Mouse (Mus musculus) heart, postnatal 4 days (tissue): ENCODE measurements around the gene Rnf180. TPM values are rescaled to one million over a fixed set of nuclear protein-coding genes. Genes with fewer than 3 reads are reported as not detected.

ENCODE experiments used
- DNase-seq: peaks from one replicate; pipeline ENCODE4 v3.0.0; 2021
- total RNA-seq, 2 experiments: library from RNA; stranded (reverse); gene quantifications; 2 replicates each; pipeline ENCODE4 v1.2.3; 2021

Rnf180 gene
- total RNA-seq, 2 experiments from 2014 or later = 2.0 to 2.3 TPM

DNA sequence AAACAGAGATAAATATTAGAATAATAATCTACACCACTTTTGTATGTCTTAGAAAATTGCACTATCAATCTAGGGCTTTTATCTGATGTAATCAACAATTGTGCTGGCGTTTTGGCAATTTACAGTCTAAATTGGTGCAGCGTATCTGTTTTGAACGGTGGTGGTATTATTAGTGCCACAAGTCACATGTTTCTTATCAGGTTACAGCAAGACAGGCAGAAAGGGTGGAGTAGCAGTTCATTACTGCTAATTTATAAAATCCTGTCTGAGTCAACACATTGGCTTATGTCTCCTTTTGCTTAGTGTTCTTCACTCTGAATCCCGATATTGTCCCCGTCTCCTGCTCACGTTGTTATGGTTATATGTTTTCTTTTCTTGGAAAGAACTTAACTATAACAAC is 164.5 kb downstream of the Rnf180 start:
- no peak for DNase-seq

DNA sequence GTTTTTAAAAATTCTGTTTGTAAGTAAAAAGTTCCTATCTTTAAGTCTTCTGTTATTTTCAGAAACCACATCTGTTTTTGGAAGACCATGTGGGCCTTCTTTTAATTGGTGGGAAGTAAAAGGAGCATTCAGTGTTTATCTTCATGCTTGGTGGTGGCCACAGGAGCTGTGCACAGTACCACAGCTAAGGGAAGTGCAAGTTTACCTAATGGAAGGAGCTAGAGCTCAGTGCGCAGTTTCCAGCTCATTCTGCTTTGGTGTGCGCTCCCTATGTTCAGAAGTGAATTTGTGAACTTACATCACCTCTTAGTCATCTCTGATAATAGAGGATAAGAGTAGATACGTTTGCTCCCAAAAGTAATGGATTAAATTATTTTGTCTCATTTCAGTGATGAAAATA is 172.5 kb downstream of the Rnf180 start:
- DNase-seq = no peak

DNA sequence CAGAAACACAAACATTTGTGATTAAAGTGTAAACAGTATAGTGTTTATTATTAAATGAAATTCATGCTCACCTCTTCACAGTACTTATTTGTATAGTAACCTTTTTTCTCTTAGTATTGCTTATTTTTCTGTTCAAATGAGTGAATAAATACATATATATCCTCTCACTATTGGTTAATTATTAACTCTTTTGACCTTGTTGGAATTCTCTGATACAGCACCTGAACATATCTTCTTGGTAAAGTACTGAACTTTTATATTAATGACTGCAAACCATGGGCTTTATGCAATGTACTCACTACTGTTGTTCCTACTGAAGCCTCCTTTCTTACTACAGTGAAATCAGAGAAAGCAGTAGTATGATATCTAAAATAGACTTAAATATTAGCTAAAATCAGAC is 173.0 kb downstream of the Rnf180 start:
- no peak for DNase-seq

DNA sequence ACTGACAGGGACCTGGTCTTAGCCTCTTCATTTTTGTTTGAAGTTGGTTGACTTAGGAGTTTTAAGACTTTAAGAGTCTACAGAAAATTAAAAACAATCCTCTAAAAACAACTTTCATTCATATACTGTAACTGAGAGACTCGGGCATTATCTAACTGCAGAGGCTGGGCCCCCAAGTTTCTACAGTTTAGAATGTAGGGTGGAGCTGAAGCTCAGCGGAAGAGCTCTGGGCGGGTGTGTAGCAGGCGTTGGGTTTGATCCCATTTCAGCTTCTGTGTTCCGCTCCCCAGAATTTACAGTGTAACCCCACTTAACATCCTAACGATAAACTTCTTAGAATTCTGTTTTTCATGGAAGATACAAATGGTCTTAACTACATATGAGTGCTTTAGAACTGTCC is 183.0 kb downstream of the Rnf180 start:
- no peak for DNase-seq

DNA sequence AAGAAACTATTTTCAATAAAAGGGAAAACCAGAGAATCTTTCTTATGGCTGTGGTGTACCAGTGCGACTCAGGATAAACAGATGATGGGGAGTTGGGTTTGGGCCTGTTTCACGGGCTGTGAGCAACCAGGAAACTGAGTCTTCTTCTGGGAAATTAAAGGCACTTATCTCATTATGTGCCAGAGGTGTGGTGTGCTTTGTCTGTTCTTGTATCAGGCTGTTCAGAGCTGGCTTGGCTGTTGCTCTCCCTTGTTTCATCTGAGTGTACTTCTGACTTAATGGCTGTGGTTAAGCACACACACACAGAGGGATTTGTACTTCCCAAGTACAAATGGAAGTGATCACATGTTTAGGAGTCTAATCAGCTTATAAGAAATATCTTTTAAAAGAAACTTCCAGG is 190.2 kb downstream of the Rnf180 start:
- no peak for DNase-seq

DNA sequence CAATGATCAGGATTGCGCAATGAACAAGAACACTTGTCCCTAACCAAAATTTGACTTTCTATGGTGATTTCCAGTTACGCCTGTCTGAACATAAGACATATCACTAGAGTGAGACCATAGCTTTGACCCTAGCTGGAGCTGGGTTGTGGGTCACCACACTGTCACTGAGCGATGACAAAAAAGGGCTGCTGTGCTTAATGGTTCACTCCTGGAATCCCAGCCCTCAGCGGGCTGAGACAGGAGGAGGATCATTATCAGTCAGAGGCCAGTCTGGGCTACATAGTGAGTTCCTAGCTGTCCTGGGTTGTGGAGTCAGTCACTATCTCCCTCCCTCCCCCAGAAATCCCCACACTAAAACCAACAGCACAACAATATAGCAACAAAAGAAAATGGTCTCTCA is 193.9 kb downstream of the Rnf180 start:
- no peak for DNase-seq

DNA sequence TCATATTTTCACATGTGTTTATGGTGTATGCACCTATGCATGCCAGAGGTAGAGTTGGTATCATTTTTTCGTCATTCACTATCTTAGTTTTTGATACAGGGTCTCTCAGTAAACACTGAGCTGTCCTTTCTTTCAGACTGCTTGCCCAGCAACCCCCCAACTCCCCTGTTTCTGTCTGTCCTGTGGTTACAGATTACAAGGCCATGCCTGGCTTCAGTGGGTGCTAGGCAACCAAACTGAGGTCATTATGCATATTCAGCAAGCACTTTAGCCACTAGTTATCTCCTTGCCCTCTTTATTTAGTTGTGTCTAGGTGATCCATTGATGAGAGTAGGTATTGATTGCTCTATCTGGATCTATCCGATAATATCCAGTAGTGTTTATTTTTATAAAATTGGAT is 198.3 kb downstream of the Rnf180 start:
- no peak for DNase-seq

DNA sequence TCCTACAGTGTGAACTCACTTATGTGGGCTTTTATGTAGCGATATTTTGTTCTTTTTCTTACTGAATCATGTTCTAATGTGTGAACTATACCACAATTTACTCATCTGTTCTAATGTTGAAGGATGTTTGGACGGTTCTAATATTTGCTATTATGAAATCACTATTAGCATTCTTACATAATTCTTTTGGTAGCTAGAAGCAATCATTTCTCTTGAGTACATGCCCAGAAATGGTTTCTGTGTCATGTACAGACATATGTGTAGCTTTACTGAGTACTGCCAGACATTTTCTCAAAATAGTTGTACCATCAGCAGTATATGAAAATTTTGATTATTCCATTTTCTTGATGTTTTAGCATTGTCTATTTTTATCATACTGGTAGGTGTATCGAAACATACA is 205.3 kb downstream of the Rnf180 start:
- no peak for DNase-seq

DNA sequence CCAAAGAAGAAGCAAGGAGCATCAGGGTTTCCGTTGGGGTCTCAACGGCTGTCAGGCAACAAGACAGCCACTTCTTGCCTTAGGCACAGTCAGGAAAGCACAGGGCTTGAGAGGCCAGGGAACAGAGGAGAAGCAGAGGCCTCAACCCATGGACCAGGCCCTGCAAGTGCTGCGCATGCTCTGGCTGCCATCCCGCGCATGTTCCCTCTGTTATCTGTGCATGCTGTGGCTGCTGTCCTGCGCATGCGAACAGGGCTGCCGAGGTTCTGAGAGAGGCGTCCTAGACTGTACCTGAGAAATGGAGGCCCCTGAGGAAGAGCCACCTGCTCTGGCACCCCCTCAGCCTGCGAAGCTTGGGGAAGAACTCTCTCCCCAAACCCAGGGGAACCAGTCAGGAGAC is 212.8 kb downstream of the Rnf180 start, which contains the start of gene 4933425L06Rik:
Gene 4933425L06Rik (plus strand): TSS at position 261 of the 400 bp plus-strand sequence.
- no peak for DNase-seq

Other genes with a start within 250 kb of the Rnf180 start
- gene Rgs7bp, start 239.9 kb downstream of the Rnf180 start, total RNA-seq = 1 to 10 TPM; 6.7 to 7.6 TPM
- gene 4933425L06Rik, start 212.7 kb downstream of the Rnf180 start, total RNA-seq = not detected
- gene Htr1a, start 148.8 kb upstream of the Rnf180 start, total RNA-seq = not detected